9 mouse cellular contexts compared by ENCODE assay signal in the genomic region with DNA sequence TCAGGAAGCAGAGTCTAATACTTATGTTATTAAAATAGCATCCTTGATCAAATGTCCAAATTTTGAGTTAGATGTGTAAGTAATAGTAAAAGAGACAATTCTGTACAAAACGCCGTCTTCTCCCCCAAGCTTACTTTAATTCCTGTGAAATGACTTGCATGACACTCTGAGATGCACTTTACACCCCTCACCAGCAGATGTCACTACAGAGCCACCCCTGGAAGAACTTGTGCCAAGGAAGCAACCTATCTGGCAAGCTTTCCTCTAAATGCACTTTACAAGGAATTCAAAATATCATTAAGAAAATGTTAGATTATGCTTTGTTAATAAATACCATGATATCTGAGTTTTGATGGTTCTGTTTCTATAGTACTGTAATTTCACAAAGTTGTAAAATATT.
DNase-seq lines count a peak whose midpoint lies in the region; ATAC-seq and TF ChIP-seq lines count a peak whose summit lies in the region.
"Had no signal": no experiment of that assay in that cellular context is flagged by ENCODE, and none has a peak within 500 bp of the region (broad histone marks: within the 10 kb centered on the region; RNA-seq: fewer than 3 reads in every experiment).

No protein-coding gene starts in this region.

- no peaks in the 10 kb centered on the region for H3K27me3 ChIP-seq in kidney, postnatal 0 days (ENCODE audit: insufficient read depth, low read length)
- H3K27me3 ChIP-seq in liver, embryonic 13.5 days, result no peaks in the 10 kb centered on the region
- H3K27me3 ChIP-seq: heart, embryonic 15.5 days had no signal

- H3K4me2 ChIP-seq in kidney, postnatal 0 days (ENCODE audit: low read length), result no peak overlapping the region
- no peak overlapping the region for H3K4me2 ChIP-seq in liver, embryonic 13.5 days
- H3K4me2 ChIP-seq: heart, embryonic 15.5 days had no signal

- no peak overlapping the region for H3K9ac ChIP-seq in kidney, postnatal 0 days (ENCODE audit: low read depth, low read length)
- no peak overlapping the region for H3K9ac ChIP-seq in liver, embryonic 13.5 days
- H3K9ac ChIP-seq: heart, embryonic 15.5 days had no signal

- WGBS in kidney, postnatal 0 days, result 22% methylated on average over 2 of the region's 2 CpGs
- WGBS in liver, embryonic 13.5 days (ENCODE audit: insufficient replicate concordance), result 15% methylated on average over 2 of the region's 2 CpGs

- H3K36me3 ChIP-seq in kidney, postnatal 0 days (ENCODE audit: insufficient read depth, low read length), result no peaks in the 10 kb centered on the region
- H3K36me3 ChIP-seq in liver, embryonic 13.5 days, result no peaks in the 10 kb centered on the region
- H3K36me3 ChIP-seq: heart, embryonic 15.5 days had no signal

- peak; percentile 99 for TF ChIP-seq CTCF in kidney, postnatal 0 days (IDR thresholded peaks at IDR 0.05; ENCODE audit: low read depth)

- no peak for ATAC-seq in kidney, postnatal 0 days (replicated peaks; ENCODE audit: low FRiP score, low read depth)
- no peak for ATAC-seq in liver, embryonic 13.5 days (ENCODE audit: low read depth)

- no peak overlapping the region for H3K4me3 ChIP-seq in kidney, postnatal 0 days (replicated peaks; ENCODE audit: low read depth, low read length)
- no peak overlapping the region for H3K4me3 ChIP-seq in liver, embryonic 13.5 days (replicated peaks)
- H3K4me3 ChIP-seq: heart, embryonic 15.5 days had no signal

- H3K9me3 ChIP-seq in kidney, postnatal 0 days (replicated peaks; ENCODE audit: low read length), result no peaks in the 10 kb centered on the region
- no peaks in the 10 kb centered on the region for H3K9me3 ChIP-seq in liver, embryonic 13.5 days (replicated peaks)
- H3K9me3 ChIP-seq: heart, embryonic 15.5 days had no signal

- H3K27ac ChIP-seq in kidney, postnatal 0 days, result no peak overlapping the region
- no peak overlapping the region for H3K27ac ChIP-seq in liver, embryonic 13.5 days
- H3K27ac ChIP-seq: heart, embryonic 15.5 days had no signal

- DNase-seq in 416B (ENCODE audit: low read depth), result peak; percentile 90
- DNase-seq in Muller cell, postnatal 12 days (ENCODE audit: inconsistent ontology term), result peak; percentile 66
- peak; percentile 73 for DNase-seq in cerebellum, adult 9-11 months
- peak; percentile 62 to 79 for DNase-seq in frontal cortex, postnatal 25 days (ENCODE audit: low spot score in 2 of 2)
- DNase-seq in kidney, postnatal 0 days (ENCODE audit: low spot score), result peak; percentile 86
- DNase-seq in liver, embryonic 13.5 days, result peak; percentile 54
- DNase-seq in ovary, postnatal 36 days (ENCODE audit: low spot score), result peak; percentile 62
- DNase-seq in thymus, postnatal 36 days, result peak; percentile 59 to 67

- H3K4me1 ChIP-seq in kidney, postnatal 0 days (replicated peaks; ENCODE audit: insufficient read depth, low read length), result no peaks in the 10 kb centered on the region
- peaks cover 6% of the 10 kb centered on the region; the same call in 1 of the 2 replicates for H3K4me1 ChIP-seq in liver, embryonic 13.5 days (replicated peaks)
- H3K4me1 ChIP-seq: heart, embryonic 15.5 days had no signal
